Mouse (Mus musculus) bone marrow, adult 2 months (tissue): ENCODE measurements around the gene Zfp653.

Experiments
- CTCF ChIP-seq: fragments of 200-500 bp; IDR thresholded peaks from 2 replicates; pipeline ENCODE4 v1.5.1; 2011; ENCODE audit warnings: low read length, control low read depth; ENCODE audit not compliant: control insufficient read depth, insufficient read depth
- POLR2A ChIP-seq: fragments of 200-500 bp; IDR thresholded peaks from 2 replicates; pipeline ENCODE4 v1.6.1; 2011; ENCODE audit warnings: low read depth, mild to moderate bottlenecking, control low read depth, low read length, borderline replicate concordance; ENCODE audit not compliant: control insufficient read depth

DNA sequence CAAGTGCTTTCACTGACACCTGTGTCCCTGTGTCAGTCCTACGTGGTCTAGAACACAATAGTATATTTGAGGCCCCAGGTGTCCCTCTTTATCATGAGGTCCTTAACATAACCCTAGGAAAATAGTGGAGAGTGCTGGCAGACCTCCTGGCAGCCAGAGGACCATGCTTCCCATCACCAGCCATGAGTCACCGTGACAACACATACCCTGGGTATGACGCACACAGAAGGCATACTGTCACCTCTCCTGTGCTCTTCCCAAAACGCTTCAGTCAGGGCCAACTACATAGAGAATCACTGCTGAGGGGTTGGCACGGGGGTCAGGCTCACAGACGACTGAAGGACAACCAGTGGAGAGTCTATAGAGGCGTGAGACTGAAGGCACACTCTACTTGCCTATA lies 18.8 kb upstream of the Zfp653 start:
- no peak for TF ChIP-seq CTCF
- TF ChIP-seq POLR2A: no peak
